ENCODE assay signal across 19 mouse cellular contexts in genomic region chr9:43961431-43961830, GRCm38 (mm10).
DNase-seq lines count a peak whose midpoint lies in the region; ATAC-seq lines count a peak whose summit lies in the region.
"Had no signal": no experiment of that assay in that cellular context is flagged by ENCODE, and none has a peak within 500 bp of the region (broad histone marks: within the 10 kb centered on the region; RNA-seq: fewer than 3 reads in every experiment).

No protein-coding gene starts in this region.

- H3K36me3 ChIP-seq in forebrain, embryonic 11.5 days (ENCODE audit: control insufficient read depth, insufficient read depth, low read length): no peaks in the 10 kb centered on the region
- H3K36me3 ChIP-seq in forebrain, embryonic 10.5 days (replicated peaks): no peaks in the 10 kb centered on the region
- no peaks in the 10 kb centered on the region for H3K36me3 ChIP-seq in midbrain, embryonic 13.5 days
- H3K36me3 ChIP-seq in midbrain, embryonic 10.5 days: no peaks in the 10 kb centered on the region
- no peaks in the 10 kb centered on the region for H3K36me3 ChIP-seq in forebrain, embryonic 13.5 days (ENCODE audit: poor library complexity, severe bottlenecking)
- H3K36me3 ChIP-seq in midbrain, embryonic 15.5 days (replicated peaks): no peaks in the 10 kb centered on the region
- H3K36me3 ChIP-seq: embryonic facial prominence, embryonic 10.5 days; heart, embryonic 13.5 days; limb, embryonic 15.5 days; midbrain, embryonic 12.5 days had no signal

- DNase-seq in forebrain, embryonic 11.5 days (ENCODE audit: low spot score): peak; percentile 70
- DNase-seq in forebrain, embryonic 10.5 days (ENCODE audit: extremely low spot score, low spot score): no peak
- DNase-seq in midbrain, embryonic 10.5 days (ENCODE audit: low spot score): no peak
- no peak for DNase-seq in lung, postnatal 25 days (ENCODE audit: low spot score)
- no peak for DNase-seq in thymus, postnatal 0 days (ENCODE audit: low spot score)
- DNase-seq: adrenal gland, adult 2 months; cerebellum, adult 11-12 months; gastrocnemius, postnatal 36 days; heart, postnatal 4 days; lung, adult 18-20 months; lung, postnatal 36 days had no signal

- H3K4me2 ChIP-seq in forebrain, embryonic 11.5 days (ENCODE audit: low read depth, low read length, severe bottlenecking): no peak overlapping the region
- no peak overlapping the region for H3K4me2 ChIP-seq in midbrain, embryonic 13.5 days (replicated peaks)
- no peak overlapping the region for H3K4me2 ChIP-seq in forebrain, embryonic 13.5 days
- H3K4me2 ChIP-seq in midbrain, embryonic 15.5 days: no peak overlapping the region
- H3K4me2 ChIP-seq: heart, embryonic 13.5 days; limb, embryonic 15.5 days; midbrain, embryonic 12.5 days had no signal

- 29% methylated on average over 12 of the region's 12 CpGs for WGBS in forebrain, embryonic 11.5 days
- WGBS in forebrain, embryonic 10.5 days: 44% methylated on average over 12 of the region's 12 CpGs
- WGBS in midbrain, embryonic 13.5 days: 38% methylated on average over 12 of the region's 12 CpGs
- 63% methylated on average over 12 of the region's 12 CpGs for WGBS in midbrain, embryonic 10.5 days
- WGBS in forebrain, embryonic 13.5 days: 12% methylated on average over 12 of the region's 12 CpGs
- WGBS in midbrain, embryonic 15.5 days: 31% methylated on average over 12 of the region's 12 CpGs

- H3K4me3 ChIP-seq in forebrain, embryonic 11.5 days (ENCODE audit: low read depth, low read length): no peak overlapping the region
- H3K4me3 ChIP-seq in forebrain, embryonic 10.5 days: no peak overlapping the region
- no peak overlapping the region for H3K4me3 ChIP-seq in midbrain, embryonic 13.5 days (replicated peaks)
- no peak overlapping the region for H3K4me3 ChIP-seq in midbrain, embryonic 10.5 days
- no peak overlapping the region for H3K4me3 ChIP-seq in forebrain, embryonic 13.5 days
- H3K4me3 ChIP-seq in midbrain, embryonic 15.5 days: no peak overlapping the region
- H3K4me3 ChIP-seq: embryonic facial prominence, embryonic 10.5 days; heart, embryonic 13.5 days; limb, embryonic 15.5 days; midbrain, embryonic 12.5 days had no signal

- H3K27me3 ChIP-seq in forebrain, embryonic 11.5 days (ENCODE audit: control insufficient read depth, insufficient read depth, low read length): peaks cover 3% of the 10 kb centered on the region; the same call in 1 of the 2 replicates
- peaks cover 26% of the 10 kb centered on the region; the same call in 1 of the 2 replicates for H3K27me3 ChIP-seq in forebrain, embryonic 10.5 days (ENCODE audit: poor library complexity, severe bottlenecking)
- peaks cover 8% of the 10 kb centered on the region; the same call in 1 of the 2 replicates for H3K27me3 ChIP-seq in midbrain, embryonic 13.5 days
- H3K27me3 ChIP-seq in midbrain, embryonic 10.5 days (ENCODE audit: low read depth, poor library complexity, severe bottlenecking): peaks cover 3% of the 10 kb centered on the region; the same call in 1 of the 2 replicates
- H3K27me3 ChIP-seq in forebrain, embryonic 13.5 days: peaks cover 64% of the 10 kb centered on the region
- H3K27me3 ChIP-seq in midbrain, embryonic 15.5 days (replicated peaks): peaks cover under 1% of the 10 kb centered on the region; the same call in 1 of the 2 replicates

- H3K9me3 ChIP-seq in forebrain, embryonic 11.5 days (ENCODE audit: control insufficient read depth, low read length): no peaks in the 10 kb centered on the region
- no peaks in the 10 kb centered on the region for H3K9me3 ChIP-seq in forebrain, embryonic 10.5 days
- H3K9me3 ChIP-seq in midbrain, embryonic 13.5 days: no peaks in the 10 kb centered on the region
- H3K9me3 ChIP-seq in midbrain, embryonic 10.5 days (replicated peaks): no peaks in the 10 kb centered on the region
- H3K9me3 ChIP-seq in forebrain, embryonic 13.5 days (replicated peaks): no peaks in the 10 kb centered on the region
- no peaks in the 10 kb centered on the region for H3K9me3 ChIP-seq in midbrain, embryonic 15.5 days
- H3K9me3 ChIP-seq: embryonic facial prominence, embryonic 10.5 days; heart, embryonic 13.5 days; limb, embryonic 15.5 days; midbrain, embryonic 12.5 days had no signal

- peaks cover 4% of the 10 kb centered on the region for H3K4me1 ChIP-seq in forebrain, embryonic 11.5 days (replicated peaks; ENCODE audit: control insufficient read depth, insufficient read depth, low read length)
- peaks cover 10% of the 10 kb centered on the region for H3K4me1 ChIP-seq in forebrain, embryonic 10.5 days
- H3K4me1 ChIP-seq in midbrain, embryonic 13.5 days (replicated peaks): peaks cover 8% of the 10 kb centered on the region; the same call in 1 of the 2 replicates
- H3K4me1 ChIP-seq in midbrain, embryonic 10.5 days: peaks cover 3% of the 10 kb centered on the region; the same call in 1 of the 2 replicates
- H3K4me1 ChIP-seq in forebrain, embryonic 13.5 days: peaks cover 26% of the 10 kb centered on the region
- peaks cover 13% of the 10 kb centered on the region; the same call in 1 of the 2 replicates for H3K4me1 ChIP-seq in midbrain, embryonic 15.5 days
- H3K4me1 ChIP-seq: embryonic facial prominence, embryonic 10.5 days; heart, embryonic 13.5 days; limb, embryonic 15.5 days had no signal

- peak; percentile 70 for ATAC-seq in forebrain, embryonic 11.5 days (replicated peaks; ENCODE audit: low FRiP score)
- peak; percentile 61 for ATAC-seq in midbrain, embryonic 13.5 days
- ATAC-seq in forebrain, embryonic 13.5 days: peak; percentile 90
- ATAC-seq in midbrain, embryonic 15.5 days (replicated peaks): peak; percentile 50; the same call in 1 of the 2 replicates
- ATAC-seq: intestine, postnatal 0 days had no signal

- H3K9ac ChIP-seq in forebrain, embryonic 11.5 days (ENCODE audit: low read length): no peak overlapping the region
- H3K9ac ChIP-seq in midbrain, embryonic 13.5 days (replicated peaks): no peak overlapping the region
- no peak overlapping the region for H3K9ac ChIP-seq in forebrain, embryonic 13.5 days
- no peak overlapping the region for H3K9ac ChIP-seq in midbrain, embryonic 15.5 days
- H3K9ac ChIP-seq: heart, embryonic 13.5 days; limb, embryonic 15.5 days; midbrain, embryonic 12.5 days had no signal

- H3K27ac ChIP-seq in forebrain, embryonic 11.5 days (ENCODE audit: low read depth, low read length): 0 out of 2 replicates have a peak overlapping the region, but pooled peaks have one; percentile 1
- no peak overlapping the region for H3K27ac ChIP-seq in forebrain, embryonic 10.5 days
- H3K27ac ChIP-seq in midbrain, embryonic 13.5 days: 0 out of 2 replicates have a peak overlapping the region, but pooled peaks have one; percentile 31
- no peak overlapping the region for H3K27ac ChIP-seq in midbrain, embryonic 10.5 days (replicated peaks)
- peak overlapping the region; percentile 32; the same call in 1 of the 2 replicates for H3K27ac ChIP-seq in forebrain, embryonic 13.5 days
- peak overlapping the region; percentile 59 for H3K27ac ChIP-seq in midbrain, embryonic 15.5 days
- H3K27ac ChIP-seq: embryonic facial prominence, embryonic 10.5 days; heart, embryonic 13.5 days; limb, embryonic 15.5 days; midbrain, embryonic 12.5 days had no signal

Comparison
In these comparisons a context has a peak if more than half of its experiments do, and no peak if none do; other contexts are left out.
1. H3K27ac ChIP-seq: peak in forebrain, embryonic 11.5 days (single experiment), midbrain, embryonic 13.5 days (single experiment), forebrain, embryonic 13.5 days (single experiment) and midbrain, embryonic 15.5 days (single experiment); none in forebrain, embryonic 10.5 days (single experiment) and midbrain, embryonic 10.5 days (single experiment).
2. Peak in every context shown above with its lines, with median percentiles within 50 percentile points of each other: ATAC-seq.